Mouse (Mus musculus): ENCODE data around the gene Stox2.

Stox2 gene

DNA sequence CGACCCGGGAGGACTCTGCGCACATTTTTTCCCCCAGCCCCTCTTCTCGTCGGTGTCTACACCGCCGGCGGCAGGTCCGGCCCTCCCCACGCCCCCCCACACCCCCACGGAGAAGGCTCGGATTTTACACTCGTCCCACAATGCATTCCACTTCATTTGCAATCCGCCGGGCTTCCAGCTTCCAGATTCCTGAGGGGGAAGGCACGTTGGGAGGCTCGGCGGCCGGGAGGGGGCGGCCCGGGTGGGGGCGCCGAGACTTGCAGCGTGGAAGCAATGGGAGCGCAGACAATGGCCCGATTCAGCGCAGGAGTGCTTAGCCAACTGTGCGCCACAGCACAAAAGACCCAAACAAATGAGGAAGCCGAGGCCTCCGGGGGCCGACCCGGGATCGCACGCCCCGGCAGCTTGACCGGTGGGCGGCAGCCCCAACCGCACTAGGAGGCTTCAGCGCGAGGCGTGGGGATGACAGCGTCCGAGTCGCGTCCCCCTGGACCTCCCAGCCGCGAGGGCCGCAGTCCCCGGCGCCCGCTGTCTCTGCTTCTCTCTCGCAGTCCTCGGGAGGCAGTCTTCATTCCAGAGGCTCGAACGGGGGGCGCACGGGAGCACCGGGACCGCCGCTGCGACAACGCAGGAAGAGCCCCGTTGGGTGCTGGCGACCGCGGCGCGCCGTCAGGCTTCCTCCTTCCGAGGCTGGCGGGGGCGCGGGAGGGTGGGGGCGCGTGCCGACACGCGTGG, 157.9 kb downstream of the Stox2 start:
- DNase-seq: no peak

DNA sequence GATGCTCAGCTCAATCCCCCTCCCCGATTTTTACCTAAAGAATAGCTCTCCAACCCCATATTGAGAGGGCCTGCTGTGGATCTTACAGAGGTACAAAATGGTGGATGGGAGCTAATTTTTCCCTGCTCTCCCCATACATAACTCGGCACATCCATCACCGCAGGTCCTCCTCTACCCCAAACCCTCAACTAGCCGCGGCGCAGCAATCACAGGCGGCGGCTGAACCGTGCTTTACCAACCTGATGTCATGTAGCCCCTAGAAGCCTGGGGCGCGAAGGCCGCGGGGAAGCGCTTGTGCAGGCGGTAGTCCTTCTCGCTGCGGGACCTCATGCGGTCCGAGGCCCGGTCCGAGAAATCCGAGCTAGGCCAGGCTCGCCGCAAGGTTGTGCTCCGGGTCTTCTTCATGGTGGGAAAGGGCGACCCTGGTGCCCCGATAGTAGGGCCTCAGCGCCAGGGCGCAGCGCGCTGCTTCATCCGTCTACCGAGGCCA, 158.5 kb downstream of the Stox2 start:
- DNase-seq: no peak

DNA sequence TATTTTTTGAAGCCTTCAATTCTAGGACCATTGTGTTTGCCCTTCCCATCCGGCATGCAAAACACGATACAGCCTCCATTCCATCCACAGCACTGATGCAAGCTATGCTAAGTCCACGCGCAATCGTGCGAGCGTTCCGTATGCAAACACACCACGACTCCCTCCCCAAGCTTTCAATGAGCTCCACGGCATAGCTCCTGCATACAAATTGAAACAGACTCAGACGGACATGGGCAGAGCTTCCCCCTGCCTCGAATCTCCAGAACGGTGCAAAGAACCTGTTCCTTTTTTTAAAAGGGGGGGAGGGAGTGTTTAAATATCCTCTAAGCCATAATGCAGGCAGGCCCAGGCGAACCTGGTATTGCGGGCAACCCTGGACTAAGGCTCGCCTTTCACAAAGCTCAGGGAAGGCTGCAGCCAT, 159.0 kb downstream of the Stox2 start:
- DNase-seq: no peak

DNA sequence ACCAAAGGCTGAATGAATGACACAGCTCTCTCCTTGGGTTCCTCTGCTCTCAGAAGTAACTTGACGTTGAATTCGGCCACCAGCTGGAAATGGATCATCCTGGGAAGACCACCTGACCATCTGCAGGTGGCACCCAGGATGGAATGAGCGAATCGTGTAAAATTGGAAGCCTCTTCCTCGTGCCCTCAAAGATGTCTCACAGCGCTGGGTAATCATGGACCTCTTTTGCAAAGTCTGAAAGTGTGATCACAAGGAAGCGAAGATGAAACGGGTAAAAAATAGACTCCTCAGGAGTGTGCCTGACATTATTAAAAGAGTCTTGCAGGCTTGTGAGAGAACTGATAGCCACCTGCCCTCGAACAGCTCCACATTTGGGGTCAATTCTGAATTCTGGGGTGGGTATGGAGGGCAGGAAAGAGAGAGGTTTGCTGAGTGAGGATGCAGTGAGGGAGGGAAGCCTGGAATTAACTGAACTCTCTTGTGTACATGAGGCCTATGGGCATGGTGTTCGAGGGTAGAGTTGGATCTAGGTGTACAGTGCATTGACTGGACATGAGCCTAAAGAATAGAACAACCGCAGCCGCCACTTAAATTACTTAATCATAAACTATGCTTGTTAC, 160.0 kb downstream of the Stox2 start:
- no peak for DNase-seq

DNA sequence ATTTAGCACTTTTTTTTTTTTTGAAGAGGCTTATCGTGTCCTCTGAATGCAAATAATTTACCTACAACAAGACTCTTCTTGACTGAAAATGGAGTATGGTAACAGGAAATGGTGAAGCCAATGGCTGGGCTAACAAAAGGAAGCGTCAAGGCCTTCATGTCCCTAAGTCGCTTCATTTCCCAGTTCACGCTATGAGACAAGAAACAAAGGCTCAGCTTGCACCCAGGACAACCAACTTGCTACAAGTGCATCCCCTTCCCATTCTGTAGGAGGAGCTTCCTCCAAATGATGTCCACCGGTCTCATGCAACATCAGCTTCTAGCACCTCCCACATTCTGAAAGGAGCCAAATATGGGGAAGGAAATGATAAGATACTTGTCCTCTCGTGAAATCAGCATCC, 160.7 kb downstream of the Stox2 start:
- no peak for DNase-seq

DNA sequence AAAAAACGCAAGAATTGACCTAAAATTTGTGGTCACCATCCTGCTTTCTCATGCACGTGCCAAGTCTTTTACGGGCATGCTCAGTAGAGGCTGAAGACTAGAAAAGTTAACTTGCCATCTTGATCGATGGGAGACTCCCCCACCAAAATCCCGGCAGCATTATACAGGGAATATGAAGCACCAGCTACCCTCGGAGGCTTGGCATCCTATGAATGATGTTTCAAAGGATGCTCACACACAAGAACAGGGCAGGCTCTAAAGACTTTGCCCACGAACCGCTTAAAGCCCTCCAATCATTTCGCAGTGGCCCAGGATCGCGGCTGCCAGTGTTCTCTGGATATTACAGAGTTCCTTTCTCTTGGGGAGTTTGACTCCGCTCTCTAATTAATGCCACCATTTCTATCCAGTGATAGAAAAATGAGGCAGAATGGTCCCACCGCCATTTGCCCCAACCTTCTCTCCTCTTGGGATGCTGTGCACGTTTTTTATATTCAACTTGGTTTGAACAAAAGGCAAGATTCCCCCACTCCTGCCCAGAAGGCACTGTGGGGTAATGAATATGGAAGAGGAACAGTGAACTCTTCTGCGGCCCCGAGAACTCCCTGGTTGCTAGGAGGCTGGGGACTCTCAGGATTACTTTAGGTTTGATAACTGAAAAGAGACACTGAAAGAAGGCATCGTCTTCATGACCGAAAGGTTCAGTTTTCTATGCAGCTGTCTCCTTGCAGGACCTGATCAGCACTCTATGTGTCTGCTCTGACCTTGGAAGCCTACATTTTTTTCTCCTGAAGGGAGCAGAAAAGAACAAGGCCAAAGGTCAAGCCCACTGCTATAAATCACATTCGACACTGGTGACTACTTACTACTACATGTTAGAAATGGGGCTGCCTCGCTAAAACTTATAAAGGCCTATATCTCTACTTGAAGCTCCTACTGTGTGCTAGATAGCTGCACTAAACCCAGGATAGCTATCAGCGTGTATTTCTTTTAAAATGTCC, 161.5 kb downstream of the Stox2 start:
- no peak for DNase-seq

DNA sequence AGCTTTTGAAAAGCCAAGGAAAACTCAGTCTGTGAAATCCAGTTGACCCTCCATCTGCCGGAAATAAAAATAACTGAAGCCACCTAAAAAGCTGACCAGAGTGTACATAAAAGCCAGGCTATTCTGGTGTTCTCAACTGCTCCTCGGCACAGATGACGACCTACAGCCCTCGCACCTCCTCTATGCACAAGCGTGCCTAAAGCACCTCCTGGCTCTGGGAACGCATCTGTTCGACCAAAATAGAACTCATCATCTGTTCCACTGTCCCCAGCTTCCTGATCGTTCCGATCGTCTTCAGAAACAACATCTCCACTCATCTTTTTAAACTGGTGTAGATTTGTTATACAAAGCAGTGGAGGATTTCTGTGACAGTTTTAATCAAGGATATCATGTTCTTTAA, 166.3 kb downstream of the Stox2 start:
- DNase-seq: no peak

DNA sequence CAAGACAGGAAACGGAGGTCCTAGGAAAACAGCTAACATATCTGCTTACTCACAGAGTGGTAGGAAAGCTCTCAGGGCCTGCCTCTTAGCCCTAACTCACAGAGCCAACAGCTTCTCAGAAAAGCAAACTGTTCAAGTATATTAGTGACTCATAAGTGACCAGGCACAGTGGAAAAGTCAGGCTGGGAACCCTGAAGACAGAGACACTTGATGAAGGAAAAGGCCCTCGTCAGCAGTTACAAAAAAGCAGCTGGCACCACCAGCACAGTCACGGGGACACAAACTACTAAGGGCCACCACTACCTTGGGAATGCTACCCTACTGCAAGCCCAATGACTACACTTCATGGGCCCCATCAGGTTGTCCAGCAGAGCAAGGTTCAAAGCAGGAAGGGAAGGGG, 168.0 kb downstream of the Stox2 start:
- DNase-seq: no peak

DNA sequence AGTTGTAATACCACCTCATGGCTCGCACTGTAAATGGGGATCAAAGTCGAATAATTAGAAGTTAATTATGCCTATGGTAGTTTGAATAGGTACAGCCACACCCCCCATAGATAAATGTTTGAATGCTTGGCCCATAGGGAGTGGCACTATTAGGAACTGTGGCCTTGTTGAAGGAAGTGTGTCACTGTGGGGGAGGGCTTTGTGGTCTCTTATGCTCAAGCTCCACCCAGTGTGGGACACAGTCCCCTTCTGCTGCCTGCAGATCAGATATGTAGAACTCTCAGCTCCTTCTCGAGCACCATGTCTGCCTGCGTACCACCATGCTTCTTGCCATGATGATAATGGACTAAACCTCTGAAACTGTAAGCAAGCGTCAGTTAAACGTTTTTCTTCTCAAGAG, 177.2 kb downstream of the Stox2 start:
- DNase-seq: no peak

DNA sequence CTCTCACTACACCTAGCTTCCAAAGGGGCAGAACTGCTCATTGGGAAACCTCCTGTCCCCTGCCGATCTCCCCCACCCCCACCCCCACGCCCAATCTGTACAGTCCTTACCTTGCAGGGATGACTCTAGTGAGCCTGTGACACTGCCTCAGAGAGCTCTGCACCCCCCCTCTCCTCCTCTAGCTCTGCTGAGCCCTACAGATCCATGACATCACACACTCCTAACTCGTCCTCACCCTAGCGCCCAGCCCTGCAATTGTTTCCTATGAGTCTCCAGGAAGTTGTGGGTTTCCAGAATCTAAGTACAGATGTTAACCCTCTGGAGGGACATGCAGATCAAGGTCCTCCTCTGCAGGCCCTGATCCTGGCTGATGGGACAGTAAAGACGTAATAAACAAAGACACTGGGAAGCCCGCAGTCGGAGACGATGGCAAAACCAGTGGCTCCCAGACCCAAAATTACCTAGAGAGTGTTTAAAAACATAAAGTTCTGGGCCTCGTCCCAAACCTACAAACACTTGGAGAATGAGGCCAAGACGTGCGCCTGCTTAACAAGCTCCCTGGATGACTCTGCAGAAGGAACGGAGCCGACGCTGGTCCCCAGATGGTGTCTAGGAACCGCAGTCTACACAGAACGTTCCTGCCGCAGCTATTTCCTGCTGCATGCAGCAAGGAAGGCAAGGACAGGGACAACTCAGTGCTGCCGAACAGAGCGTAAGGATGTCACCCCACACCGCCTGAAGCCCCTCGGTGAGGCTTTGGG, 177.9 kb downstream of the Stox2 start:
- DNase-seq: no peak

DNA sequence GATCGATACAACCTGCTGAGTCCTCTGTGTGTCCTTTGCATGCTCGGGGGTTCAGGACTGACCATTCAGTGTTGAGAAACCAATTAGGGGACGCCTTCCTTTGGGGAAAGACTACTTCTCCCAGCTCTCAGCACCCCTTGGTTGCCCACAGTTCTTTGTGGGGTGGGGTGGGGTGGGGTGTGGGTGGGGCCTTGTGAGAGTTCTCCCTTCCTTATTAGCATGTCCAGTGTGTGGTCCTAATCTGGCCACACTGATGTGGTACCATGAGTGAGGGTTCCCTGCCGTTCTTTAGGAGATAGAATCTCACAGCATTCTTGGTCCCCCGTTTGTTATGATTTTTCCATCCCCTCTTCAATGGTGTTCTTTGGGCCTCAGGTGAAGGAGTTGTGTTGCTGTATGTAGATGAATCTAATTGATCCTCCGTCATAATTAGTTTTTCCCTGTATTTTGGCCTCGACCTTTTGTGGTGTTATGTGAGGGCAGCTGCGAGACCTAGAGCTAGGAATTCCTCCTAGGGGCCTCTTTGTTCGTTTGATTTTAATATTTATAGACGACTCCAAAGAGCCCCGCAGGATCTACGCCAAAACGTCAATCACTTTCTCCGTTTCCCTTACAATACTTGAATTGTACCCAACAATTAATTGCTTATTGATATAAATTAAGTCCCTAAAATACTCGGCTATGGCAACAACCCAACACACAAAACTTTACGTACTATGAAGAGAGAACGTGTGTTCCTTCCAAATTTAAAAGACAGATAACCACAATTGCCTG, 182.9 kb downstream of the Stox2 start:
- no peak for DNase-seq

DNA sequence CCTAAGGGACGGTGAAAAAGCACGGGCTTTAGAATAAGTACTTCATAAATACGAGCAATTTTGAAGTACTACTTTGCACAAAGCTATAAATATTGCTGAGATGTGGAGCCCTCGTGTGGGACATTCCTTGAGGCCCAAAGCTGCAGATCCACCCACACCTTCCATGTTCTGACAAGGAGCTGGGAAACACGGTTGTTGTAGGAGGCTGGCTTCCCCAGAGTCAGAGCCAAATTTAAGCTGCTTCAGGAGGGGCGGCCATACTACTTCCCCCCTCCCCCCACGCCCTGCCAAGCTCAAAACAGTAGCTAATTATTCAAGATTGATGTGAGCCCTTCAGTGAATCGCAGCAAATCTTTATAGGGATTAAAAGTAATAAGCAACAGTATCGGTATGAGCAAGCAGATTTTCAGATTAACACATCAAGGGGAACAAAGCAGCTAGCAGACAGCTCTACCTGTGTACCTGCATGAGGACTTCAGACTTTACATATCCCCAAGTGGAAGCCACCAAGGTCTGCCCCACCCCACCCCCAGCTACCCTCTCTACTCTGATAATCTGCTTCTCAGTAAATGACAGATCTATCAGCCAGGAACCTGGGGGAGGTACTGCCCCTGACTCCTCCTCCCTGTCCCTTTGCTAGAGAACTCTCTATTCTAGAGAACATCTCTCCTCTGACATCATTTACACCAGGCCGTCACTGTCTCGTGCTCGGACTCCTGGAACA, 185.2 kb downstream of the Stox2 start:
- DNase-seq: no peak

DNA sequence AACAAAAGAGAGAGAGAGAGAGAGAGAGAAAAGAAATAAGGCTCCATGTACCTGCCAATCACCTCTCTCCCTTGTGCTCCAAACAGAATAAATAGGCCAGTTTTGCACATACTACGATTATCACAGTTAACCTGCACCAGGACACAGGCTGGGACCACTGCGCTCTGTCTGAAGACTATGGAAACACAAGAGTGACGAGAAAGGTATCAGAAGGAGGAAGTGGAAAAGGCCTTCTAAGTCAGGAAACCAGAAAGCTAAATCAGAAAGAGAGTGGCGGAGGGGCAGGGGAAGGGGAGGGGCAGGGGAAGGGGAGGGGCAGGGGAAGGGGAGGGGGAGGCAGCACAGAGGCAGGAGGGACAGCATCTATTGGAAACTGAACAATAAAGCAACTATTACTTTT, 195.3 kb downstream of the Stox2 start:
- no peak for DNase-seq

DNA sequence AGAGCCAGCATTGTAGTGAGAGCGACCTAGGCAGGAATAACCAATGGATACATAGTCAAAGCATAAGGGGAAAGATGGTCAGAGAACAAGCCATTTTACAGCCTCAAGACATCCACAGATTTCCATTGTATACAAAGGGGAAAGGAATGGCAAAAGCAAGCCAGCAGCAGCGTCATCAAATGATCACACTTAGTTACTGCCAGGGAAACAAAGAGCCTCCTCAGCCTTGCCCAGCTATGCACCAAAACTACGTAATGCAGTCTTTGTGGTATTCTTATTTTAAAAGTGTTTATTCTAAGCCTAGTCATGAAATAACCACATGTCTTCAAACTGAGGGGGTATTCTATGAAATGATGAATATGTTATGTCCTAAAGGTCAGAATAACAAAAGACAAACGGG, 201.0 kb downstream of the Stox2 start:
- no peak for DNase-seq

DNA sequence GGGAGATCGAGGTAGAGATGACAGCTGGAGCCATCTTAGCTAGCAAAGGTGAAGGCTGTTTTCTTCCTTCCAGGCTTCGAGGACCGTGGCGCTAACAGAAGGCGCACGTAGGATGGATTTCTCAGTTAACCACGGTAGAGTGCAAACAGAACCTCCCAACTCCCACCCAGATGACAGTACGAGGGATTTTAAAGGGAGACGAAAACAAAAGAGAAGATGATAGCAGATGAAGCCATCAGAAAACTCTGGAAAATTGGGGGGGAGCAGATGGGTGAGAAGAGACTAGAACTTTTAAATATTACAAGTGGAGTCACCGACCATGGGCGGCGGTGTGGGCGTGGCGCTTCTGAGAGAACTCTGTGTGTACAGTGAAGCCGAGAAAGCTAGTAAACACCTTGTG, 202.0 kb downstream of the Stox2 start:
- DNase-seq: no peak

DNA sequence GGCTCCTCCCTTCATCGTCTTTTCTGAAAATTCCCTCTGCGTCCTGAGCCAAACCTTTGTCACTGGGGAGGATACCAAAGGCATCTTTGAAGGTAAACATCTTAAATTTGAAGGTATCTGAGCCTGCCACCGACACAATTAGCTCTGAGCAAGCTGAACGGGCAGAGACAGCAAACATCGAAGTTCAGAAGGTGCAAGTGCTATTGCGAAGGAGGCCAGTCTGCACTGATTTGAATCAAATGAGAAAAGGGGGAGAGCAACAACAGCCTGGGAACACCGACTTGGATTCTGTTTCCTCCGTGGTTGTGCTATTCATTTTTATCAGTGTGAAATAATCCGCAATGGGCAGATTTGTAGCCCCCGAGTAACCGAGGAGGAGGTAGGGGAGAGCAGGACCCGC, 202.5 kb downstream of the Stox2 start:
- DNase-seq: no peak

DNA sequence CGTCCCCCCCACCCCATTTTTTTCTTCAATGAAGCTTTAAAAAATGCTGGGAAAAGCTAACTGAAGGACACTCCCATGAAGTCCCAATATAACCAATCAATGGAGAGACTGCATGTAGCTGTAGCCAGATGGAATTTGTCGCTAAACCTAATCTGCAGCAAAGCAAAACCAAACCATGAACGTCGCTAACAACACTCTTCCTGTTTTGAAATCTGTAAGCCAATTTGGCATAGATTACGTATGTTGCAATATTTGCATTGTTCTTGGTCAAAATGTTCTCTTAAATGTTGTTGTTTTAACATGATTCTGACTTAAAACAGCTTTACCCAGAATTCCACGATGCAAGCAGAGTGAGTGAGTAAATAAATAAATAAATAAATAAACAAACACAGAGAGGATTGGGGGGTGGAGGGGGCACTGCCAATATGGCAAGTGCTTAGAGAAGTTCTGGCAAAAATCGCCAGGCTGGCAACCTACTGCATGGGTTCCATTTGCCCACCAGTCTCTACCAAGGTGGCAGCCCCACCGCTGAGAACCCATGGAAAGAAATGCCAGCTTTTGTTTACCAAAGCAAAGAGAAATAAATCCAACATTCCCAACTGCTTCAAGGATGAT, 203.0 kb downstream of the Stox2 start:
- DNase-seq: no peak

DNA sequence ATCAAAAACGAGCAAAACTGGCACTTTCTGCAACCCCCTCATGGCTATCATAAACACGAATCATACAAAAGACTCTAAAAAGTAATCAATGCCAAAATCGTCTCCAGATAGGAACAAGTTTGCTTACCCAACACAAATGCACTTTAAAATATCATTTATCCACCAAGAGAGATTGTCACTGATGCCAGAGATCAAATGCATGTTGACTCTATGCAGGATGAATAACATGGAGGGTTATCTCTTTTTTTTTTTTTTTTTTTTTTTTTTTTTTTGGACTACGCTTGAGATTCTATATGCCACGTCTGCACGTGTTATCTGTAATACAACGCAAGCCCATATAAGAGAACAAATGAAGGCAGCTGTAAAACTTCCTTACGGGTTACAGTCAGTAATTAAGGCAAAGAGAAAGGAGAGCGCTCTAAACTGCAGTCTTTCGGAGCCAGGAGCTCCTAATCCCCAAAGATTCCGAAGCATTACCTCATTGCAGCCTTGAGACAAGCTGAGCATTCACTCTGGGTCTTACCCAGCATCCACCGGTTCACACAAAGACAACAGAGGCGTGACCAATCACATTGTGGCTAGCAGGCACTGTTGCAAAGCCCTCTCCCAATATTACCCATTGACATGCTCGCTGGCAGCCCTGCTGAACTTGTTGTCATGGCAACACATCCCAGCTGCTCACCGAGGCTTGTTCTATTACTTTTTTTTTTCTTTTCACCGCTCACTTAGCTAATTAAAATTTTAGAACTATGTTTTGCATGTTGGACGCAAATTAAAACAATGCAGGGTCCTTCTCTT, 203.8 kb downstream of the Stox2 start:
- peak in 1 of 2 experiments; percentile 7 for DNase-seq

DNA sequence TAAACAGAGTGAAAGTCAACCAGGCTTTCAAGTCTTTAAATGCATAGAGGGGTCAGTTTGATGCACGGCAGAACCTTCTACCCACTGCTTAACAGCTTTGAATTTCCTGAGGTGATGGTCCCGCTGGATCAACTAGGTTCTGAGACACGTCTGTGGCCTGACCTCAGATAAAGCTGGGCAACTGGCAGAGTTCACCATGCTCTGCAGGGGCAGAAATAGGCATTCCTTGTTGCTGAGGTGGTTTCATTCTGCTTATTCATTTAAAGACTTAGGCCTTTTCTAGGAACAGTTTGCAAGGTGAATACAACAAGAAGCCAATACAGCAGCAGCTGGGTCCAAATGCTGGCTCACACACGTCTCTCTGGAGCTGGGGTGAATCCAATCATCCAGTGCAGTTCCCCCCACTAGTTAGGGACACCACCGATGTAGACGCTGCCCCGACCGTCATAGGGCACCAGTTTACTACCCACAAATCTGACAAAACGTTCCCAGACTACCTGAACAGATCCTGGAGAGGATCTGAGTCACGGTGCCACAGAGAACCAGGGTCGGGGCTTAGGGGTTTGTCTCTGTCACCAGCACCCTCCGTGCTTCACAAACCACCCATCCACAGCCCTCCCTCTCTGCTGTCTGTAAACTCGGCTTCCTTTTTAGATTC, 204.6 kb downstream of the Stox2 start:
- DNase-seq: no peak
